In genomic region chr7:135747072-135747471, GRCm38 (mm10) we compare ENCODE assay signal across 17 mouse cellular contexts. TPM values are rescaled to one million over a fixed set of nuclear protein-coding genes. Genes with fewer than 3 reads are reported as not detected.
A peak's percentile ranks its signal among the peaks of the same experiment; 100 is the strongest.
DNase-seq lines count a peak whose midpoint lies in the region; ATAC-seq and TF ChIP-seq lines count a peak whose summit lies in the region.
"Had no signal": no experiment of that assay in that cellular context is flagged by ENCODE, and none has a peak within 500 bp of the region (broad histone marks: within the 10 kb centered on the region; RNA-seq: fewer than 3 reads in every experiment).

No protein-coding gene starts in this region.

- 47% methylated on average over 2 of the region's 2 CpGs for WGBS in lung, embryonic 14.5 days
- WGBS in kidney, embryonic 16.5 days, result 29% methylated on average over 2 of the region's 2 CpGs
- WGBS in large intestine, adult 2 months, result 25% methylated on average over 2 of the region's 2 CpGs

- no peak for DNase-seq in lung, embryonic 14.5 days
- no peak for DNase-seq in lung, postnatal 10 days
- peak; percentile 69 for DNase-seq in kidney, adult 18-20 months
- peak; percentile 36 for DNase-seq in large intestine, adult 2 months (ENCODE audit: low read depth, low spot score)
- no peak for DNase-seq in cerebellum, adult 18-20 months
- DNase-seq in testis, postnatal 14 days (ENCODE audit: low spot score), result no peak
- DNase-seq: B cell, adult 2 months; cerebellum, adult 9-10 months; heart, adult 11 months; thymus, adult 2 months had no signal

- H3K4me2 ChIP-seq in lung, embryonic 14.5 days, result no peak overlapping the region
- H3K4me2 ChIP-seq in kidney, embryonic 16.5 days (replicated peaks; ENCODE audit: low read depth, low read length), result no peak overlapping the region
- H3K4me2 ChIP-seq: heart, embryonic 13.5 days; hindbrain, embryonic 14.5 days; liver, embryonic 12.5 days; midbrain, embryonic 13.5 days; stomach, embryonic 15.5 days had no signal

- H3K27me3 ChIP-seq in lung, embryonic 14.5 days (ENCODE audit: insufficient read depth, low read length), result no peaks in the 10 kb centered on the region
- H3K27me3 ChIP-seq in kidney, embryonic 16.5 days (ENCODE audit: insufficient read depth, low read length), result no peaks in the 10 kb centered on the region
- H3K27me3 ChIP-seq: heart, embryonic 13.5 days; liver, embryonic 12.5 days; midbrain, embryonic 13.5 days; stomach, embryonic 15.5 days had no signal

- H3K4me1 ChIP-seq in lung, embryonic 14.5 days (ENCODE audit: insufficient read depth), result peaks cover 7% of the 10 kb centered on the region; the same call in 1 of the 2 replicates
- H3K4me1 ChIP-seq in kidney, embryonic 16.5 days (ENCODE audit: insufficient read depth, low read length), result peaks cover 18% of the 10 kb centered on the region; the same call in 1 of the 2 replicates
- H3K4me1 ChIP-seq: liver, embryonic 12.5 days; midbrain, embryonic 13.5 days; stomach, embryonic 15.5 days had no signal

- H3K9me3 ChIP-seq in lung, embryonic 14.5 days (ENCODE audit: low read depth, low read length), result no peaks in the 10 kb centered on the region
- peaks cover 2% of the 10 kb centered on the region; the same call in 1 of the 2 replicates for H3K9me3 ChIP-seq in kidney, embryonic 16.5 days (ENCODE audit: low read length)
- H3K9me3 ChIP-seq: liver, embryonic 12.5 days; midbrain, embryonic 13.5 days; stomach, embryonic 15.5 days had no signal

- no peak for TF ChIP-seq CTCF in lung, embryonic 14.5 days (IDR thresholded peaks at IDR 0.05; ENCODE audit: low read depth)

- H3K27ac ChIP-seq in lung, embryonic 14.5 days (ENCODE audit: low read depth), result 0 out of 2 replicates have a peak overlapping the region, but pooled peaks have one; percentile 16
- peak overlapping the region; percentile 86 for H3K27ac ChIP-seq in kidney, embryonic 16.5 days (ENCODE audit: low read length)
- H3K27ac ChIP-seq: heart, embryonic 13.5 days; hindbrain, embryonic 14.5 days; liver, embryonic 12.5 days; midbrain, embryonic 13.5 days; stomach, embryonic 15.5 days had no signal

- no peaks in the 10 kb centered on the region for H3K36me3 ChIP-seq in lung, embryonic 14.5 days (ENCODE audit: insufficient read depth)
- no peaks in the 10 kb centered on the region for H3K36me3 ChIP-seq in kidney, embryonic 16.5 days (ENCODE audit: insufficient read depth, low read length)
- H3K36me3 ChIP-seq: heart, embryonic 13.5 days; liver, embryonic 12.5 days; midbrain, embryonic 13.5 days; stomach, embryonic 15.5 days had no signal

- ATAC-seq in lung, embryonic 14.5 days (ENCODE audit: insufficient read depth), result no peak
- ATAC-seq in kidney, embryonic 16.5 days (ENCODE audit: low FRiP score, low TSS enrichment), result peak; percentile 86
- ATAC-seq: intestine, postnatal 0 days; liver, embryonic 12.5 days; midbrain, embryonic 13.5 days had no signal

- no peak overlapping the region for H3K9ac ChIP-seq in lung, embryonic 14.5 days
- H3K9ac ChIP-seq in kidney, embryonic 16.5 days (replicated peaks; ENCODE audit: low read length), result 0 out of 2 replicates have a peak overlapping the region, but pooled peaks have one; percentile 22
- H3K9ac ChIP-seq: heart, embryonic 13.5 days; hindbrain, embryonic 14.5 days; liver, embryonic 12.5 days; midbrain, embryonic 13.5 days; stomach, embryonic 15.5 days had no signal

- H3K4me3 ChIP-seq in lung, embryonic 14.5 days (ENCODE audit: low read depth, low read length), result no peak overlapping the region
- no peak overlapping the region for H3K4me3 ChIP-seq in kidney, embryonic 16.5 days (ENCODE audit: low read length)
- H3K4me3 ChIP-seq: heart, embryonic 13.5 days; liver, embryonic 12.5 days; midbrain, embryonic 13.5 days; stomach, embryonic 15.5 days had no signal

RNA-seq across cellular contexts. Expression of gene Mki67, which starts 30.9 kb away (rescaled TPM):
- polyA plus RNA-seq in lung, embryonic 14.5 days (2014; fragmentation: Nextera tagmentation; extraction: Ambion mirVana), result 80.7 and 81.1 TPM in 2 replicates
- polyA plus RNA-seq in kidney, embryonic 16.5 days (2015; fragmentation: Nextera tagmentation; extraction: Ambion mirVana), result 32.6 and 35.8 TPM in 2 replicates
- polyA plus RNA-seq in large intestine, adult 2 months (2012; rRNA removed), result 4.5 and 7.9 TPM in 2 replicates

Comparison
In these comparisons a context has a peak if more than half of its experiments do, and no peak if none do; other contexts are left out.
1. DNase-seq: peak in kidney, adult 18-20 months (single experiment) and large intestine, adult 2 months (single experiment); none in lung, embryonic 14.5 days (single experiment), lung, postnatal 10 days (single experiment), cerebellum, adult 18-20 months (0 of 2) and testis, postnatal 14 days (single experiment).